Mouse (Mus musculus) testis, adult 2 months (tissue): ENCODE results near the gene Arhgap24.

Source experiments
- CTCF ChIP-seq: fragments of 200-500 bp; IDR thresholded peaks from 2 replicates; pipeline ENCODE4 v1.5.1; 2012; ENCODE audit warnings: low read depth, mild to moderate bottlenecking, inconsistent platforms, low read length, moderate library complexity; ENCODE audit not compliant: control insufficient read depth, insufficient read depth, insufficient replicate concordance
- POLR2A ChIP-seq: fragments of 200-500 bp; IDR thresholded peaks from 2 replicates; pipeline ENCODE4 v1.6.1; 2012; ENCODE audit warnings: low read depth, mild to moderate bottlenecking, inconsistent platforms, low read length, moderate library complexity; ENCODE audit not compliant: control insufficient read depth

DNA sequence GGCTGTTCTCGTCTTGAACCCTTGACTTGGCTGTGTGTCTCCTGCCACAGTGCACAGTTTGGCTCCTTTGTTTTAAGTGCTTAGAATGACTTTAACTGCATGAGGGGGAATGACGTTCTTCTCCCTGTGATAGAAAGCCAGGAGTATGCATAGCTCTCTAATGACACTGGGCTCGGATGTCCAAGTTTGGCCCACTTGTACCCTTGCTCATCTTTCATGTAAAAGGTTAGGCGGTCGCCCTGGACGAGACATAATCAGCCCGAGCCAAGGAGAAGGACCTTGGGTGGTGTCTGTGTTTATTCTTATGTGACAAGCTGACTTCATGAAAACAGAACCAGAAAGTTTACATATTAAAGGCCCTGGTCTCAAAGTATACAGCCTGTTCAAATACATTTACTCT lies 289.4 kb downstream of the Arhgap24 start:
- TF ChIP-seq POLR2A, result no peak
- TF ChIP-seq CTCF, result no peak
